Mouse (Mus musculus) gastrocnemius, postnatal 10 days (tissue): Measurements from ENCODE around the gene Fgf10. TPM values are rescaled to one million over a fixed set of nuclear protein-coding genes. Genes with fewer than 3 reads are reported as not detected.

Experiments
- DNase-seq: peaks from one replicate; pipeline ENCODE4 v3.0.0; 2021; ENCODE audit warnings: mixed read lengths
- long read RNA-seq, 2 experiments: library from polyadenylated mRNA; stranded (forward); transcript quantifications; one replicate each; pipeline ENCODE4 v2.0.0; 2021
- total RNA-seq, 2 experiments: library from RNA; stranded (reverse); gene quantifications; 2 replicates each; pipeline ENCODE4 v1.2.3; 2021

Fgf10 gene
- 1 to 10 TPM in 1 of 2 experiments, under 1 TPM in 1; 0.89 to 1.2 TPM for total RNA-seq
- long read RNA-seq, experiment 1, full-length matches to known transcripts: 1 of 1 reads
- long read RNA-seq, experiment 1, partial matches to known transcripts: 0 of 1 reads
- long read RNA-seq, experiment 1, other reads (novel, unspliced or antisense): 0 of 1 reads
- long read RNA-seq, experiment 2, full-length matches to known transcripts: 1 of 1 reads
- long read RNA-seq, experiment 2, partial matches to known transcripts: 0 of 1 reads
- long read RNA-seq, experiment 2, other reads (novel, unspliced or antisense): 0 of 1 reads

DNA sequence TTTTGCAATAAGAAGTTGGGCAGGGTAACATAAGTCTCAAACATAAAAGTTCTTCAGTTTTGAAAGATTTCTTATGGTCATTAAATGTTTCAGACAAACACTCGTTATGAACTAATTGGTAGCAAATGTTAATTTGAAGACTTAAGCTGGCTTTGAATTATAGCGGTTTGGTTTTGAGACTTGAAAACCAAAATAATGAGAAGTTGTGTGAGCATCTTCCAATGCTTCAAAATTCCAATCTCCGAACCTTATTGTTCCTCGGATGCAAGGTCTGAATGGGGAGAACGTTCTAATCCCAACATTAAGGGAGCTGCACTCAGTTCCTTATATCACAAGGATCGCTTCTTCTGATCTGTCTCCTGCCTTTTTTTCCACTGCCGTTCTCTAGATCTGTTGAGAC lies at the start of gene Fgf10:
Gene Fgf10 (plus strand): TSS at position 301 of the 400 bp plus-strand sequence.
- no peak for DNase-seq

DNA sequence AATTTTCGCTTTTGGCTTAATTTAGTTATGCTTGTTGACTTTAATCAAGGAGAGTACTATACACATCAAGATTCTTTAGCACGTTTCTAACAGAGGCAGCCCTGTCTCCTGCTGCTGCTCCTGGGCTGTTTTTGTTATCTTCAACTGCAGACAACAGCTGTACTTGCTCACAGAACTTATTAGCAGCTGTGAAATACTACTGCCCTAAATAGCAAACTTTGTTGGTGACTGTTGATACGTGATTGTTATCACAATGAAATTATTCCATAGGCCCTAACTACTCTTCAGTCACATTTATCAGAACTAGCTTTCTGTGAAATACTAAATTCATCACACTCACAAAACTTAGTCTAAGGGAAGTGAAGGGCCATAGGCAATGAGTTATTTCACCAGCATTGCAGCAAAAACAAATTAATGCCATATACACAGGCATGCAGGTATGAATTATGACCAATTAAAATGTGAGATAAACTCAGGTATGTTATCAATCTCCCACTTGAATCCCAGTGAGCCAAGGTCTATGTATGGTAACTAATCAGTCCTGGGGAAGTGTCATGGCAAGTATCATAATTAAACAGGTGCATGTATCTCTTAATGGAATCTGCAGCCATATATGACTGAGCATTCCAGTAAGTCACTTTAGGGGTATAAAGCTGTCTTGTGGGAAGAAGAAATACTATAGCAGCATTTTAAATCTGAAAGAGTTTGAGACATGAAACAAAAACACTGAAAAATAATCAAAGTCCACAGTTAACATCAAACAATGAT lies 39.7 kb upstream of the Fgf10 start:
- DNase-seq: no peak

DNA sequence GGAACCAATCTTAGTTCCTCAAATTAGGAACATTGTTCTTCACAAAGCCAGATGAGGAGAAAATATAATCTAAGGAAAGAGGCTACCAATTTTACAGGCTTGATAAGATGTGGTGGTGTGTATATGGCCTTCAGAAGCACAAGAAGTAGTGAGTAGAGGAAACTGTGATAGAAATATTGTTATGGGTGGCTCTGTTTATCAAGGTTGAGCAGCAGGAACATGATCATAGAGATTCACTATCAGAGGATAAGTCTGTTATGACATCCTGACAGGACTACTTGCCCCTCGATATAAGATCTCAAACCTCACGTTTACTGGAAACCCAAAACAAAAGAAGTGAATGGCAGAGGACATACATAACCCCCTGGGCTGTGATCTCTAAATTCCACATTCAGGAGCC lies 38.1 kb upstream of the Fgf10 start:
- no peak for DNase-seq

DNA sequence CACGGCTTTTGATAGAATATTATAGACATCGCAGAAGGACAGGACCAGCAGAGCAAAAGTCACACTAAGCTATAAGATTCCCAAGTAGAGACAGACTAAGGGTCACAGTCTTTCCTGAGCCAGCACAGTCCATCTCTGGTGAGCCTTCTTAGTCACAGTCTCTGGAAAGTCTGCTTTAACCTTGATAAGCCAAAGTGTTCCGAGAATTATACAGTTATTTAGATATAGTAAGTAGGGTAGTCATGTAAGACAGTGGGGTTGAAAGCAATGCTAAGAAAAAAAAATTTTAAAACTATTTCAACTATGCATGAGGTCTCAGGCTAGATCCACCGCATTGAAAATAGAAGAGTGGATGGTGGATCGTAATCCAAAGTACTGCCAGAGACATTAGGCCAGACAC lies 33.5 kb upstream of the Fgf10 start:
- DNase-seq: no peak

DNA sequence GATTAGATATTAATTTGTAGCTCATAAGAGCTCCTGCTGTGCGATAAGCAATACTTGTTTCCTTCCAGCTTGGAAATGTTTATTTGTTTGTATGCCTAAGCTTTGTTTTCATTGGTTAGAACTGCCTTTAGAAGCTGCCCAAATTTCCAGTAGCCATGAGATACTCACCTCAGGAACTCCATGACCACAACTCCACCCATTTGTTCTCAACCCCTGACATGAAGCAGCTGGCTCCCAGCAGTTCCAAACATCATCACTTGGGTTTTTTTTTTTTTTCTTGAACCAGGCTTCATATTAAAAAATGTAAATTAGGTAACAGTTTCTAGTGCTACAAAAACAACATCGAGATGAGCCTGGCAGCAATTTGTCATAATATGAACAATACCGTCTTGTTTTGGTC lies 27.0 kb upstream of the Fgf10 start:
- DNase-seq: no peak

DNA sequence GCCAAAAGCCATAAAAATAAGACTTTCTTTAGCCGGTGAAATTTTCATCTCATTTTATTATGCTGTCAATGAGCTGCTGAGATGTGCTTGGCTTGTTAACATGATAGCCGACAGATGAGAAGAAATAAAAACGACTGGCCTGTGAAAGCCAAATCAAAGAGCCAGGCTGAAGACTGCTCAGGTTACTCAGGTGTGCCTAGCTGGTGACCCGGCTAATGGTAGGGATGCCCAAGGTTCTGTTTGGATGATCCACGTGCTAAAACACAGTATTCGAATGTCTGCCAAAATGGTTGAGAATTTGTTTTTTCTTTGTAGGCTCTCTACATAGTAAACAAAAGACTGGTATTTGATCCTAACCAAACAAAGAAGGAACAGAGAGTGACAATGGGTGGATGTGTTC lies 26.5 kb upstream of the Fgf10 start:
- no peak for DNase-seq

DNA sequence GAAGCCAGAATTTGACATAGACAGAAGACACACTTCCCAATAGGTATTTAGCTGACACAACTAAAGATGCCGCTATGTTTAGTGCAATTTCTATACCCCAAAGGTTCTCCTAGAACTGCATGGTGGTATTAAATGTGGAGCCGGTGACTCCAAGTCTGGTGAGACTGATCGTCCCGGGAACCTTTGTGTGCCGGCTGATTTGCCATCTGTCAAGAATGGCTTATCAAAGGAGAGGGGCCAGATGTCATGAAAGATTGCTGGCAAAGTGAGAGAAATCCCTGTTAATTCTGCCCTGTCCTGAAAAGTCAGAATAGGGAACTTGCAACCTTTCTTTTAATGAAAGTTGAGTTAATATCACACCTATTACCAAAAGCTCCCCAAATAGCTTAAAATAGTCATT lies 12.6 kb upstream of the Fgf10 start:
- DNase-seq: no peak

DNA sequence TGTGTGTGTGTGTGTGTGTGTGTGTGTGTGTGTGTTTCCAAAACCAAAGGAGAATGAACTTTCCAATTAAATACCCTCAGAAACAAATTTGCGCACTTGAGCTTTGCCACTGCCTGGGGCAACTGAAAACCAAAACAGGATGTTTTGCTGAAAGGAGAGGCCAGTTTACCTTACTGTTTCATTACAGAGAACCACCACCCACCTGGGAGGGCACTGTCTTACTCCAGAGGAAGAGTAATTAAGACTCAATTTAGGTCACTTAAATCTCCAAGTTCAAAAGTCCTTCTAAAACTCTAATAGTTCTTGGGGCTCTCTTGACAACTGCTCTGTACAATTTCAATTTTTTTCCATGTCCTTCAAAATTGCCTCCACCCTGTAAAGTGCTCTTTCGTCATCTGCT lies 11.6 kb upstream of the Fgf10 start:
- DNase-seq: no peak

DNA sequence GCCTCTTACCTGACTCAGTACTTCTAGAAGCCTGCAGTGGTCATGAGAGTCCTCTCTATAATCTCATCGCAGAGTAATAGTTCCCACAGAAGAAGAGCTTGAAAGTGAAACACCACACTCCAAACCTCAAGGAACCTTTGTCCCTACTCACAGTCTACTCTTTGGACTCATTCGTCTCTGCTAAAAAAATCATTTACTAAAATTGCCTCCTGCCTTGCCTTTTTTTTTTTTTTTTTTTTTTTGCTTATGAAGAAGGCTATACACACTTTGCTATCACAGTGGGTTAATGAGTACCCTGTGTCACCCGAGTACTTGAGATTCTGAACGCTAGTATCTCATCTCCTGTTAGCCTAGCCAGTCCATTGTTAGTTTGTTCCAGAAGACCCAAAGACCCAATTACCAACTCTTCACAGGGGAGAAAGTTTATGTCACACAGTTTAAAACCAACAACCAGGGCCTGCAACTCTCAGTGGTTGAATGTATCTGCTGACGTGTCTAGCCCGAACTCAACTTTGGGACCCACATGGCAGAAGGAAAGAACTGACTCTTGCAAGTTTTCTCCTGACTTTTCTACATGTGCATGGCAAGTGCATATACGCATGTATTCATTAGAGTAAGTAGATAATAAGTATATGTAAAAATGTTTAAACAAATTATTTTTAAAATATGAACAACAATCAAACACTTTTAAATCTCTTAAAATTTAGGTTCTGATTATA lies 10.8 kb upstream of the Fgf10 start:
- no peak for DNase-seq

DNA sequence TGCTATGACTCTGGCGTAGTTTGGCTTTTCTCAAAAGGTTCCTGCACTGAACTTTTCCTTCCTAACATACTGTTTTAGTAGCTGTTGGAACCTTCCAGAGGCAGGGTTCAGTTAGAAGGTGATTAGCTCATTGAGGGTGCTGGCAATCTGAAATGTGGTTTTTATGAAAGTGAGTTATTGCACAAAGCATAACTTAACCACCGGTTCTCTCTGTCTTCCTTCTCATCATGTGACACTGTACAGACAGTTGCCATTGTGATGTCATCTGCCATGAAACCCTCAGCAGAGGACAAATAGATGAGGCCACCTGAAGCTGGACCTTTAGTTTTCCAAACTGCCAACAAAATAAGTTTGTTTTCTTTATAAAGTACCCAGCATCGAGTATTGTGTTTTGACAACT lies 7.9 kb upstream of the Fgf10 start:
- DNase-seq: no peak

DNA sequence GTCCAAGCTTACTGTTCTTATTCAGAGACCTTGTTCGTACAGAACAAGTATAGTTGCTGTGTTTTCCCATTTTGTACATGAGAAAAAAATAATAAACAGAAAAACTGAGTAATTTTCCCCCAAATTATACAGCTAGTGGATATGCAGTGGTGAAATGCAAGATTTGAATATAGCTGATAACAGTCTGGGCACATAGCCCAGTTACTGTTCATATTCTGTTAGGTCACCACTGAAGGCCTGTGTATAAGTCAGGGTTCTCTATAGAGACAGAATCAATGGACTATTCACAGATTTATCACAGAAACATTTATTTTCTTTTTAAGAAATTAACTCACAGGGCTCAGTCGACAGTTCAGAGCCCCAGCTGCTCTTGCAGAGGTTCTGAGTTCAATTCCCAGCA lies 4.7 kb upstream of the Fgf10 start:
- DNase-seq: no peak

DNA sequence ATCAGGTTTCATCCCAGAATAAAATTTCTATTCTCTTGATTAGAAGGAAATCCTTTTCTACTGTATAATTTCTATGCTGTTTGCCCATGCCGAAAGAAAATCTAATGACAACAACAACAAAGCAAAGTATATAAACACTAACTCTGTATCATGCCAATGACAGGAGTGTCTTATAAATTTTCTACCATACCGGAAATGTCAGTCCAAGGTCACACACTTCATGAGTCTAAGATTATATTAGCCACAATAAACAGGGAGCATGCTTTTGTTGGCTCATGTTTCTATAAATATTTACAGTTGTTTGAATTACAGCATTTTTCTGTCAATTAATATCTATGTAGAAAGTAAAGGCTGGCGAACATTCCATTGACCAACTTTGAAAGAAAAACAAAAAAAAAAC lies 9.6 kb downstream of the Fgf10 start:
- no peak for DNase-seq

DNA sequence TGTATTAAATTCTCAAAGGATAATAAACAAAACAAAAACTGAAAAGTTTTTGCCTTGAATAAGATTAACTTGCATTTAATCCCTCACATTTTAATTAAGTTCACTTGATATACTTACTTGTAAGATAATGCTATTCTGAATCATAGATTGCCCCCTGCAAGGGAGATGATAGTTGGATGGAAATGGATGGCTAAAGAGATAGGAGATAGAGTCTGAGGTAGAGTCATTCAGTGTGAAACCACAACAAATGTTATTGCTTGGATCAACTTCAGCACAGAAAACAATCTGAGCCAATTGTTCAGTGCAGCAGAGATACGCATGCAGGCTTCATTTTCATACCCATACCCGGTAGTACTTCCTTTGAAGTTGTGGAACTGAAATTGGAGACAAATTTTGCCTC lies 23.5 kb downstream of the Fgf10 start:
- no peak for DNase-seq

DNA sequence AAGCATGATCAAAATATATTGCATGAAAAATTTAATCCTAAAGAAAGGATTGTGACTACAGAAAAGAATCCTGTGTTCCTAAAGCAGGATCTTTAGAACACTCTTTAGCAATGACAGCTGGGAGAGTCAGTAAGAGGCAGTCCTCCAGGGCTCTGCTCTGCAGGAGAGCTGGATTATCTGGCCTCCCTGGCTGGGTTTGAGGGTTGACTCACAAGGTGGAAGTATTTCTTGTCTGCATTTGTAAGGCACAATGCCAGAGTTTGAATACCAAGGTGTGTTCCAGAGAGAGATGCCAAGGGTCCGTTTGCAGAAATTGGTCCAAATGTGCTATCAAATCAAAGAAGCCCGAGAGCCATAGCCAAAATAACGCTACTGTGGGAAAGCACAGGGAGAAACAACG lies 25.5 kb downstream of the Fgf10 start:
- no peak for DNase-seq

DNA sequence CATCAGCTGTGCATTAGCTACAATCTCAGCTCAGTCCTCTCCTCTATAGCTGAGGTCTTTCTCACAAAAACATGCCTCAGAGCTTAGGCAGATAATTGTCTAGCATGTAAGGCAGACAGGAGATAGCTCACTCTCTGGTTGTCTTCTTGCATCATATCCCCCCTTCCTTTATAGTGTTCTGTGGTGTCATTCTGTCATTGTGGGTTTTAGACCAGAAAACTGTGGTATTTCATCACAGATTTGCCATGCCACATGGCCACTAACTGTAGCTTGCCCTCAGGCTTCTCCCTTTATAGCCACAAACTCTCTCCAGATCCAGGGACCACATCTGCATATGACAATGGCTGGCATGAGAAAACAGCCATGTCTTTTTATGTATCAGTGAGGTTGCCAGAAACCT lies 34.1 kb downstream of the Fgf10 start:
- no peak for DNase-seq

DNA sequence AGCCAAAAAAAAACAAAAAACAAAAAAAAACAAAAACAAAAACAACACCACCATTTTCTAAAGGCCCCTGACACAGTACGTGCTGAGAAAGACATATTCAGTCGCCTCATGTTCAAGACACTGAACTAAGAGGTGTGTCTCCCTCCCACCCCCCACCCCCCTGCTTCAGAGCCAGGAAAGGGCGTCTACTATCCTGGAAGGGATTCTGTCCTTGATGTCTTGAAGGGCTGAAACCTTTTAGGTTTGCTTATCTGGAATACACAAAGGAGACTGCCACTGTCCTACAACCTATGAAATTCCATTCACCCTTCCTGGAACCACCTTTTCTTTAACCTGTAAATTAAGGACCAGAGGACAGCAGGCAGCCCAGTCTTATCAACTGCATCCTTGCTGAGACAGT lies 36.1 kb downstream of the Fgf10 start:
- DNase-seq: no peak

DNA sequence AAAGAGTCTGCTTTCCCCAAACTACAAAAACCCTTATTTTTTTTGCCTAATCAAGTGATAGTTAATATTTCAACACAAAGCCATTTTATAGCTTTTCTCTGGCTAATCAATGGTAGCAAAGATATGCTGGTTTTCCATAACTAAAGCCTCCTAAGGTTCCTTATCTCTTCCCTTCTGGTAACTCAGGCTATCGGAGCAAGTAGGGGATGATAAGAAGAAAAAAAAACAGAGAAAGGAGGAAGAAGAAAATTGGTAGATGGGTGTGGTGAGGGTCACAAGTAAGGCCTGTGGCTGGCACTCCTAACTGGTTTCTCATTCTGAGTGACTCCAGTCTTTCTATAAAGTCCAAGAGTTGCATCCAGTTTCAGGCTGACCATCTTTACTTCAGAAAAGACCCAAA lies 40.3 kb downstream of the Fgf10 start:
- DNase-seq: no peak

DNA sequence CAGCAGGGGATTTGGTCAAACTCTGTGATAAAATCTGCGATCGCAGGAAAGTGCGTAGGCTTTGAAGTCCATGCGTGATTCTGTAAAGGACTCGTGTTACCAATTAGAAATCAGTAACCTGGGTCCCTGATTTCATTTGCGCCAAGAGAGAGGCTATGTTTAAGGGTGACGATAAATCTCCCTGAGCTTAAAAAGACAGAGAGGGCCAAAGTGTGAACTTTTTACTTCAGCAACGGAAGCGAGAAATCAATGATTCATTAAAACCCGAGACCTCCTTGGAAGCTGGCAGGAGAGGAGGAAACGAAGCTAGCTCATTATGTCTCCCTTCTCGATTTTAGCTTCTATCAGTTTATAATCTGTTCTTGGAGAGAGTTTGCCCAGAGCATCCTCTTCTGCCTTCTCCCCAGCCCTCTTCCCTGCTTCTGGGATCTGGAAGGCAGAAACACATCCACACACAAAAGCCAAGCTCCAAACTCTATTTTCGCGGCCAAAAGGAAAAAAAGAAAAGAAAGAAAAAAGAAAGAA lies 44.1 kb downstream of the Fgf10 start:
- no peak for DNase-seq

DNA sequence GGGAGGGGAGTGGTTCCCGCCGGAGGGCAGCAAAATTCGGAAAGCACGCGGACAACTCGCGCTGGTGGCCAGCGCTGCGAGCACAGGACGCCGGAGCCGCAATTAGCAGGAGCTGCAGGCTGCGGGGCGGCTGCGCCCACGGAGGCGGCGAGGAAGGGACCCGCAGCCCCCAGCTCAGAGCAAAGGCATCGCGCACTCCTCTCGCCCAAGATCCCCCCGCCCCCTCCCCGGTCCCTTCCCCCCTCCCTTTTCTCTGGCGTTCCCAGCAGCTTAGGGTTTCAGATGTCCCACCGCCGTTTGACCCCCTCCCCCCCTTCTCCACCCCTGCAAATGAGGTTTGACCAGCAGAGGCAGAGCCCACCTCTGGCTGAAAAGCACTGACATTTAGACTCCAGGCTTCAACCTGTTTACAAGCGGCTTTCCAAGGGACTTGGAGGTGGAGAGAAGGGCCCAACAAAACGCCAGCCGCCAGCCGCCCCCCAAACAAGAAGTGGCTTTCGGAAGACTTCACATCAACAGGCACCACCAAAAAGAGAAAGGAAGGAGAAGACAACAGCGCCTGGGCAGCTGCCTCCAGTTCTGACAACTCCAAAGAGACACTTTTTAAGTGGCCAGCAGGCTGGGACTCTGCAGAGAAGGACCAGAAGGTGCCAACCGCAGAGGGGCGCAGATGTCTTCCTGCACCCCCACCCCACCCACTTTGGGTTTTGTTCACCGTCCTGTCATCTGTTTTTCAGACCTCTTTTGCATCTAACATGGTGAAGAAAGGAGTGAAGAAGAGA lies 44.9 kb downstream of the Fgf10 start:
- peak; percentile 17 for DNase-seq

DNA sequence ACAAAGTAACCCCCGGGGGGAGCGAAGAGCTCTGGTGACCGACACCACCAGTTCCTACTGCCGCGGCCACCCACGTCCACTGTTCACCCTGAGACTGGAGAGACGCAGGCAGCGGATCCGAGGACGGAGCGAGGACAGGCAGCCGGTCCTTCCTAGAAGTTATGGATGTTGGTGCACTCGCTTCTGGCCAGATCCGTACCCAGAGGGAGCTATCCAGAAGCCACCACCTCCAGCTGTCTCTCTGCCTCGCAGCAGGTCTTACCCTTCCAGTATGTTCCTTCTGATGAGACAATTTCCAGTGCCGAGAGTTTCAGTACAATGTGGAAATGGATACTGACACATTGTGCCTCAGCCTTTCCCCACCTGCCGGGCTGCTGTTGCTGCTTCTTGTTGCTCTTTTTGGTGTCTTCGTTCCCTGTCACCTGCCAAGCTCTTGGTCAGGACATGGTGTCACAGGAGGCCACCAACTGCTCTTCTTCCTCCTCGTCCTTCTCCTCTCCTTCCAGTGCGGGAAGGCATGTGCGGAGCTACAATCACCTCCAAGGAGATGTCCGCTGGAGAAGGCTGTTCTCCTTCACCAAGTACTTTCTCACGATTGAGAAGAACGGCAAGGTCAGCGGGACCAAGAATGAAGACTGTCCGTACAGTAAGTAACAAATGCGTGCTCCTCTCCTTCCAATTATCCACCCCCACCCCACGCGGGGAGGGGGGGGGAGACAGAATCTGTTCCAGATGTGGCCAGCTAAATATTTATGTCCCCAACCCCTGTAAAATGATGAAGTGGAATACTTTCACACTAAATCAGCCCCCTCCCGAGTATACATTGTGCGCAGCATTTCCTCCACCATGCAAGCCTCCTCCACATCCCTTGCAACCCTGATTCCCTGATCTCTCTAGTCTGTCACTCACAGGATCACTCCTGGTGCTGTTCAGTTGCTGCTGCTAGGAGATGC lies 45.8 kb downstream of the Fgf10 start:
- DNase-seq: peak; percentile 18

DNA sequence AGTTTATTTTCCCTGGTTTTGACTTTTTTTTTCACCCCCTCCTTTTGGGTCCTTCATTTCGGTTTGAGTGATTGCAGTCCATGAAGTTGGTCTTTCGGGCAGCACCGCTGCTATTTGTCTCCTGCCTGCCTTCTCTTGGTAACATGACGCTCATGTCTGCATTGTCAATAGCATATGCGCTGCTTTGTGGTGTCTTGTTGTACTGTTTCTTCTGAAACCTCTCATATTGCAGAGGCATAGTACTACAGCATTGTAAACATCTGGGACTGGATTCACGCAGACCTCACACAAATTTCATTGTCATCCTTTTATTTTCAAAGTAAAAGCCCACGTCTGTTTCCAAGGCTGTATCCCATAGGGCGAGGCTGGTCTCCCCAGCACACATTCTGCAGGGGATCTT lies 46.7 kb downstream of the Fgf10 start:
- DNase-seq: no peak
